Mouse (Mus musculus) layer of hippocampus, adult 8-10 months (tissue): ENCODE results near the gene M6pr. TPM values are rescaled to one million over a fixed set of nuclear protein-coding genes. Genes with fewer than 3 reads are reported as not detected.
"Not testable (repeated sequence)": the region's sequence is repeated elsewhere in the genome, so short reads cannot be mapped to it uniquely, and the experiment has no call there.

ENCODE experiments used
- DNase-seq, 2 experiments: peaks; one replicate each; pipeline ENCODE4 v3.0.0; 2022; ENCODE audit warnings: low spot score in 2 of 2
- total RNA-seq, 4 experiments: library from RNA; stranded (reverse); gene quantifications; 2 replicates each; pipeline ENCODE4 v1.2.4; 2022

Gene M6pr
- total RNA-seq, 4 experiments from 2014 or later: 81.2 to 92.7 (median 89.2) TPM

GRCm38 (mm10) chr6:122340349-122341000, 32.0 kb downstream of the M6pr start, which contains the start of gene Phc1:
Gene Phc1 (minus strand): TSS chr6:122340561.
- DNase-seq: peak in 1 of 2 experiments; percentile 18

- no peak for DNase-seq
Measured at GRCm38 (mm10) chr6:122341038-122341810, 32.7 kb downstream of the M6pr start.

GRCm38 (mm10) chr6:122342125-122342524, 33.6 kb downstream of the M6pr start:
- DNase-seq: no peak

- DNase-seq: no peak
Measured at GRCm38 (mm10) chr6:122343719-122344118, 35.2 kb downstream of the M6pr start.

- no peak for DNase-seq
Measured at GRCm38 (mm10) chr6:122344386-122345116, 36.0 kb downstream of the M6pr start.

- DNase-seq: no peak
Measured at GRCm38 (mm10) chr6:122345731-122346130, 37.2 kb downstream of the M6pr start.

GRCm38 (mm10) chr6:122346399-122346798, 37.9 kb downstream of the M6pr start:
- no peak for DNase-seq

- DNase-seq: not testable (repeated sequence)
Measured at GRCm38 (mm10) chr6:122347326-122347725, 38.8 kb downstream of the M6pr start.

- no peak for DNase-seq
Measured at GRCm38 (mm10) chr6:122355909-122356308, 47.4 kb downstream of the M6pr start.

- no peak for DNase-seq
Measured at GRCm38 (mm10) chr6:122357089-122357488, 48.6 kb downstream of the M6pr start.

- no peak for DNase-seq
Measured at GRCm38 (mm10) chr6:122365706-122366105, 57.2 kb downstream of the M6pr start.

GRCm38 (mm10) chr6:122366287-122366686, 57.8 kb downstream of the M6pr start:
- no peak for DNase-seq

GRCm38 (mm10) chr6:122366976-122367375, 58.5 kb downstream of the M6pr start:
- no peak for DNase-seq

Other genes starting within 250 kb of the M6pr start
- under 1 TPM in 3 of 4 experiments, not detected in 1; 0.36 to 0.74 (median 0.55) TPM for gene Klrg1, start 25.8 kb upstream of the M6pr start, total RNA-seq
- gene Phc1, start 31.8 kb downstream of the M6pr start, total RNA-seq: 10 to 100 TPM; 48.8 to 66.7 (median 61.3) TPM
- 10 to 100 TPM; 49.8 to 78.3 (median 70.4) TPM for gene Rimklb, start 190.0 kb downstream of the M6pr start, total RNA-seq
- gene Mfap5, start 197.1 kb downstream of the M6pr start, total RNA-seq: under 1 TPM in 2 of 4 experiments, not detected in 2; 0.31 to 0.40 TPM
- gene Aicda, start 245.1 kb downstream of the M6pr start, total RNA-seq: not detected